Mouse (Mus musculus) ES-Bruce4 (cell line): ENCODE measurements around the gene Ankrd42. TPM values are rescaled to one million over a fixed set of nuclear protein-coding genes. Genes with fewer than 3 reads are reported as not detected.

ENCODE experiments used
- H3K27ac ChIP-seq: 2 replicates; pipeline ENCODE4 v1.5.1; 2012; ENCODE audit warnings: low read length, inconsistent platforms; ENCODE audit not compliant: insufficient read depth
- H3K27me3 ChIP-seq: 2 replicates; pipeline ENCODE4 v1.6.1; 2012; ENCODE audit warnings: mild to moderate bottlenecking, low read length, inconsistent platforms; ENCODE audit not compliant: control insufficient read depth, poor library complexity, insufficient read depth, severe bottlenecking
- H3K36me3 ChIP-seq: 2 replicates; pipeline ENCODE4 v1.6.1; 2012; ENCODE audit warnings: inconsistent platforms, mild to moderate bottlenecking, low read length, moderate library complexity; ENCODE audit not compliant: control insufficient read depth, poor library complexity, insufficient read depth, severe bottlenecking
- H3K4me1 ChIP-seq: one replicate; pipeline ENCODE4 v1.8.1; 2011; ENCODE audit warnings: low read length; ENCODE audit not compliant: control insufficient read depth, insufficient read depth
- H3K4me3 ChIP-seq: 2 replicates; pipeline ENCODE4 v1.5.1; 2011; ENCODE audit warnings: low read depth, mild to moderate bottlenecking, low read length
- H3K9ac ChIP-seq: 2 replicates; pipeline ENCODE4 v1.6.1; 2012; ENCODE audit warnings: low read depth, mild to moderate bottlenecking, inconsistent platforms; ENCODE audit not compliant: poor library complexity, severe bottlenecking
- H3K9me3 ChIP-seq: replicated peaks from 2 replicates; pipeline ENCODE4 v1.6.1; 2012; ENCODE audit warnings: mild to moderate bottlenecking, low read length, inconsistent platforms; ENCODE audit not compliant: control insufficient read depth, poor library complexity, insufficient read depth, severe bottlenecking
- CTCF ChIP-seq: IDR thresholded peaks from one replicate; pipeline ENCODE4 v1.8.1; 2011; ENCODE audit warnings: low read depth, low read length
- EP300 ChIP-seq: IDR thresholded peaks from 2 replicates; pipeline ENCODE4 v1.6.1; 2011; ENCODE audit warnings: low read depth, low read length; ENCODE audit not compliant: insufficient read depth
- POLR2A ChIP-seq: IDR thresholded peaks from one replicate; pipeline ENCODE4 v1.8.1; 2011; ENCODE audit warnings: low read length; ENCODE audit not compliant: insufficient read depth
- polyA plus RNA-seq: library from polyadenylated mRNA; stranded (reverse); fragments of >200 nt; gene quantifications from 2 replicates; pipeline ENCODE4 v1.2.4, GENCODE M21; 2011; ENCODE audit warnings: low read depth; ENCODE audit not compliant: missing spikeins, insufficient read depth, insufficient read length

The Ankrd42 gene
- 2.1 and 2.5 TPM in 2 replicates for polyA plus RNA-seq

- Histone ChIP-seq H3K9me3 (no peaks in the 10 kb centered on the region), H3K36me3 (peaks cover 12% of the 10 kb centered on the region), H3K4me3 (peak within 1 kb of the TSS; percentile 85), H3K27ac (no peak within 1 kb of the TSS), H3K4me1 (peaks cover 2% of the 10 kb centered on the region), H3K27me3 (no peaks in the 10 kb centered on the region), H3K9ac (peak within 1 kb of the TSS; percentile 64)
- TF ChIP-seq POLR2A (peak; percentile 8), CTCF (no peak)
Observed at GRCm38 (mm10) chr7:92637021-92637625, at the start of gene Ankrd42. Ankrd42 (minus strand) TSS chr7:92637142.

GRCm38 (mm10) chr7:92677346-92677745, 40.4 kb upstream of the Ankrd42 start:
- Histone ChIP-seq H3K4me1 (peaks cover 2% of the 10 kb centered on the region), H3K27ac (no peak overlapping the region), H3K27me3 (no peaks in the 10 kb centered on the region), H3K36me3 (no peaks in the 10 kb centered on the region), H3K9me3 (no peaks in the 10 kb centered on the region), H3K4me3 (no peak overlapping the region), H3K9ac (no peak overlapping the region)
- no peak for TF ChIP-seq CTCF
- TF ChIP-seq EP300: no peak
- no peak for TF ChIP-seq POLR2A

GRCm38 (mm10) chr7:92675131-92675530, 38.2 kb upstream of the Ankrd42 start:
- Histone ChIP-seq H3K36me3 (no peaks in the 10 kb centered on the region), H3K9me3 (no peaks in the 10 kb centered on the region), H3K27me3 (no peaks in the 10 kb centered on the region), H3K9ac (no peak overlapping the region), H3K4me3 (no peak overlapping the region), H3K27ac (peak overlapping the region; percentile 66; the same call in 1 of the 2 replicates), H3K4me1 (peaks cover 3% of the 10 kb centered on the region)
- TF ChIP-seq POLR2A: no peak
- no peak for TF ChIP-seq CTCF
- TF ChIP-seq EP300: no peak

- Histone ChIP-seq H3K9ac (peak within 1 kb of the TSS; percentile 99), H3K27ac (peak within 1 kb of the TSS; percentile 79), H3K4me1 (peaks cover 1% of the 10 kb centered on the region), H3K27me3 (no peaks in the 10 kb centered on the region), H3K9me3 (no peaks in the 10 kb centered on the region), H3K4me3 (peak within 1 kb of the TSS; percentile 98), H3K36me3 (peaks cover 19% of the 10 kb centered on the region)
- TF ChIP-seq CTCF: no peak
- TF ChIP-seq POLR2A: peak; percentile 63
- no peak for TF ChIP-seq EP300
Observed at GRCm38 (mm10) chr7:92669507-92670471, 32.8 kb upstream of the Ankrd42 start, which contains the start of gene Pcf11. Pcf11 (minus strand) TSS chr7:92669934.

- peaks cover 1% of the 10 kb centered on the region for H3K4me1 ChIP-seq
- H3K4me3 ChIP-seq: peak overlapping the region; percentile 98
- H3K27ac ChIP-seq: peak overlapping the region; percentile 57; the same call in 1 of the 2 replicates
- H3K36me3 ChIP-seq: peaks cover 19% of the 10 kb centered on the region
- peak overlapping the region; percentile 99 for H3K9ac ChIP-seq
- H3K9me3 ChIP-seq: no peaks in the 10 kb centered on the region
- no peak for TF ChIP-seq POLR2A
- no peak for TF ChIP-seq EP300
- TF ChIP-seq CTCF: no peak
- H3K27me3 ChIP-seq: no peaks in the 10 kb centered on the region
Observed at GRCm38 (mm10) chr7:92668791-92669506, 32.0 kb upstream of the Ankrd42 start.
